Mouse (Mus musculus) naive thymus-derived CD4-positive, alpha-beta T cell, adult 2 months (primary cell): ENCODE measurements around the gene Minos1.
A peak's percentile ranks its signal among the peaks of the same experiment; 100 is the strongest.

Experiments
- DNase-seq: peaks from one replicate; pipeline ENCODE4 v3.0.0-alpha.2; 2011; ENCODE audit warnings: low read depth

Gene Minos1

GRCm38 (mm10) chr4:139093196-139093530 is 37.8 kb downstream of the Minos1 start:
- no peak for DNase-seq

GRCm38 (mm10) chr4:139092356-139093195 is 38.3 kb downstream of the Minos1 start, which contains the start of gene Nbl1:
Gene Nbl1, minus strand, starts transcription at chr4:139092993.
- no peak for DNase-seq

GRCm38 (mm10) chr4:139091478-139092355 is 39.2 kb downstream of the Minos1 start:
- no peak for DNase-seq

GRCm38 (mm10) chr4:139091066-139091465 is 39.8 kb downstream of the Minos1 start:
- DNase-seq: no peak

- no peak for DNase-seq
These were observed 40.5 kb downstream of the Minos1 start for GRCm38 (mm10) chr4:139090303-139090940.

- no peak for DNase-seq
These were observed 41.8 kb downstream of the Minos1 start for GRCm38 (mm10) chr4:139088982-139089671.

GRCm38 (mm10) chr4:139086984-139087383 is 43.9 kb downstream of the Minos1 start:
- DNase-seq: peak; percentile 48

GRCm38 (mm10) chr4:139086037-139086436 is 44.9 kb downstream of the Minos1 start:
- DNase-seq: peak; percentile 90

- DNase-seq: no peak
These were observed 45.6 kb downstream of the Minos1 start for GRCm38 (mm10) chr4:139085337-139085736.

GRCm38 (mm10) chr4:139082790-139083564 is 47.9 kb downstream of the Minos1 start:
- DNase-seq: no peak

- DNase-seq: no peak
These were observed 49.5 kb downstream of the Minos1 start for GRCm38 (mm10) chr4:139081270-139081931.

- no peak for DNase-seq
These were observed 50.7 kb downstream of the Minos1 start for GRCm38 (mm10) chr4:139080259-139080658.

GRCm38 (mm10) chr4:139079439-139079838 is 51.5 kb downstream of the Minos1 start:
- DNase-seq: no peak

GRCm38 (mm10) chr4:139078726-139079125 is 52.2 kb downstream of the Minos1 start:
- DNase-seq: no peak

- peak; percentile 19 for DNase-seq
These were observed 52.6 kb downstream of the Minos1 start for GRCm38 (mm10) chr4:139078313-139078712.

GRCm38 (mm10) chr4:139075915-139076314 is 55.0 kb downstream of the Minos1 start:
- DNase-seq: no peak

GRCm38 (mm10) chr4:139075041-139075711 is 55.7 kb downstream of the Minos1 start, which contains the start of gene Htr6:
Gene Htr6, minus strand, starts transcription at chr4:139075570.
- no peak for DNase-seq

- no peak for DNase-seq
These were observed 56.9 kb downstream of the Minos1 start for GRCm38 (mm10) chr4:139074060-139074459.

GRCm38 (mm10) chr4:139068287-139068686 is 62.6 kb downstream of the Minos1 start:
- no peak for DNase-seq

- no peak for DNase-seq
These were observed 66.1 kb downstream of the Minos1 start for GRCm38 (mm10) chr4:139064831-139065230.
